Mouse (Mus musculus) mouse trophoblast stem cell (cell line): ENCODE data around the gene Nampt.

Experiments used
- in situ Hi-C, 2 experiments: fragments of 300-500 bp; cut with MseI, MboI; formaldehyde crosslinking; loops; 2 replicates in 1 of 2; 3 replicates in 1 of 2; pipeline ENCODE4 v1.15.1; 2025

The Nampt gene

GRCm38 (mm10) chr12:32819416-32819815 lies at the start of gene Nampt:
TSS of gene Nampt (plus strand) at chr12:32819545.
- in situ Hi-C loops = no loop called here

GRCm38 (mm10) chr12:32770766-32771165 lies 48.6 kb upstream of the Nampt start:
- in situ Hi-C loops = no loop called here

GRCm38 (mm10) chr12:32774592-32774991 lies 44.8 kb upstream of the Nampt start:
- in situ Hi-C loops = no loop called here

- in situ Hi-C loops = no loop called here
Measured at GRCm38 (mm10) chr12:32789092-32789491, 30.3 kb upstream of the Nampt start.

GRCm38 (mm10) chr12:32795765-32796471 lies 23.4 kb upstream of the Nampt start:
- in situ Hi-C loops = no loop called here

GRCm38 (mm10) chr12:32797438-32797837 lies 21.9 kb upstream of the Nampt start:
- in situ Hi-C loops = no loop called here

- in situ Hi-C loops = no loop called here
Measured at GRCm38 (mm10) chr12:32801078-32801477, 18.3 kb upstream of the Nampt start.

GRCm38 (mm10) chr12:32805559-32805958 lies 13.8 kb upstream of the Nampt start:
- in situ Hi-C loops = no loop called here

- in situ Hi-C loops = loop anchor here (10.0 kb wide), 1 partner anchor 185 kb away; no protein-coding TSS in a partner anchor
Measured at GRCm38 (mm10) chr12:32819823-32820605, 669 bp downstream of the Nampt start.

- in situ Hi-C loops = loop anchor here (10.0 kb wide), 1 partner anchor 186 kb away; no protein-coding TSS in a partner anchor
Measured at GRCm38 (mm10) chr12:32820688-32821503, 1.6 kb downstream of the Nampt start.

GRCm38 (mm10) chr12:32821504-32822011 lies 2.2 kb downstream of the Nampt start:
- in situ Hi-C loops = loop anchor here (10.0 kb wide), 1 partner anchor 187 kb away; no protein-coding TSS in a partner anchor

- in situ Hi-C loops = loop anchor here (10.0 kb wide), 1 partner anchor 187 kb away; no protein-coding TSS in a partner anchor
Measured at GRCm38 (mm10) chr12:32822066-32822465, 2.7 kb downstream of the Nampt start.

- in situ Hi-C loops = loop anchor here (10.0 kb wide), 1 partner anchor 190 kb away; no protein-coding TSS in a partner anchor
Measured at GRCm38 (mm10) chr12:32824586-32824985, 5.2 kb downstream of the Nampt start.

- in situ Hi-C loops = loop anchor here (10.0 kb wide), 1 partner anchor 192 kb away; no protein-coding TSS in a partner anchor
Measured at GRCm38 (mm10) chr12:32826971-32827370, 7.6 kb downstream of the Nampt start.

- in situ Hi-C loops = loop anchor here (10.0 kb wide), 1 partner anchor 193 kb away; no protein-coding TSS in a partner anchor
Measured at GRCm38 (mm10) chr12:32828137-32828760, 8.9 kb downstream of the Nampt start.

GRCm38 (mm10) chr12:32829321-32830090 lies 10.2 kb downstream of the Nampt start:
- in situ Hi-C loops = loop anchor here (10.0 kb wide), 1 partner anchor 195 kb away; no protein-coding TSS in a partner anchor

- in situ Hi-C loops = no loop called here
Measured at GRCm38 (mm10) chr12:32832076-32832475, 12.7 kb downstream of the Nampt start.

GRCm38 (mm10) chr12:32834781-32835180 lies 15.4 kb downstream of the Nampt start:
- in situ Hi-C loops = no loop called here

- in situ Hi-C loops = no loop called here
Measured at GRCm38 (mm10) chr12:32835235-32835634, 15.9 kb downstream of the Nampt start.

GRCm38 (mm10) chr12:32838406-32838805 lies 19.1 kb downstream of the Nampt start:
- in situ Hi-C loops = no loop called here
